Mouse (Mus musculus) inflammation-experienced regulatory T-cells, adult 16 weeks (primary cell): ENCODE measurements around the gene Zfp287. TPM values are rescaled to one million over a fixed set of nuclear protein-coding genes. Genes with fewer than 3 reads are reported as not detected.

Source experiments
- polyA plus RNA-seq: library from polyadenylated mRNA; unstranded; fragments of 100-300 nt; shearing (Covaris generic); gene quantifications from one replicate; pipeline ENCODE4 v1.2.1, GENCODE M21; 2017

The Zfp287 gene
- 44.8 TPM for polyA plus RNA-seq

DNA sequence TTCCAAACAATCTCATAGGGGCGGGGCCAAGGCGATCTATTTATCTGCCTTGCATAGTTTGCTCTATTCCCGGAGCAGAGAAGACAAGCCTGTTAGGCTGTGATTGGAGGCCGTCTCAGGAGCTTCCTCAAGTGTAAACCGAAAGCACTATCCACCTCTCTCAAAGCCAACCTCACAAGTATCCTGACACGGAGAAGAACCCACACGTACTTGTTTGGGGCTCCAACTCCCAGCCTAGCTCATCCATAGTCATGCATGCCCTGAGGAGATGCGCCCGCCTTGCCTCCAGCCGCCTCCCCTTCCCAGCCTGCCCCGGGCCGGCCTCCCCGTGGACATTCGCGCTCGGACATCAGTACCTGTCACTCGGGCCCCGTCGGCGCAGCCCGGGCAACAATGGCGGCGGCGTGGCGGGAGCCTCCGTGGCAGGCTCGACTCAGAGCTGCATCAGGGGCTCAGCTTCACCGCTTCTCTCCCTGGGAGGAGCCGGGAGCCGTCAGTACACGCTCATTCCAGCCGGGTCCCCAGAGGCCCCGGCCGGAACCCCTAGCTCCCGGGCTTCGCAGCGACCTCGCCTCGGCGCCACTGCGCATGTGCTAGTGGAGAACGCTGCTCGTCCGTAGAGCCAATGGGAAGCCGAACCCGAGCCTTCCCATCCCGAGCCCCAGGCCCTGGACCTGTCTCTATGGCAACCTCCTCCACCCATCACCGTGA is at the start of gene Zfp287:
TSS of gene Zfp287 (minus strand) at position 595 of the 711 bp plus-strand sequence.

DNA sequence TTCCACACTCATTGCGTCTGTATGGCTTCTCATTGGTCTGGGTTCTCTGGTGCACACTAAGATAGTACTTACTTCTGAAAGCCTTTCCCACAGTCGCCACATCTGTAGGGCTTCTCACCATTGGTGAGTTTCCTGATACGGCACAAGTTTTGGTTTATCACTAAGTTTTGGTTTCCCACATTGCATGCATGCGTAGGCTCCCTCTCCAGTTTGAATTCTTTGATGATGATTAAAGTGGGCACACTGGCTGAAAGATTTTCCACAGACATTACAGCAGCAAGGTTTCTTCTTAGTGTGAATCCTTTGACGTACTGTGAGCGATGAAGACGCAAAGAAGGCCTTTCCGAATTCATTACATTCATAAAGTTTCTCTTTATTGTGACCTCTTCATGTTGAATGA is 21.1 kb upstream of the Zfp287 start, which contains the start of gene Gm10428:
TSS of gene Gm10428 (plus strand) at position 321 of the 400 bp plus-strand sequence.

Other genes with a start within 250 kb of the Zfp287 start
- gene Cenpv, start 192.6 kb downstream of the Zfp287 start, polyA plus RNA-seq: 0.82 TPM
- 2,835 TPM for gene Ubb, start 180.7 kb downstream of the Zfp287 start, polyA plus RNA-seq
- gene Trpv2, start 157.4 kb downstream of the Zfp287 start, polyA plus RNA-seq: 135 TPM
- gene Lrrc75a, start 83.4 kb downstream of the Zfp287 start, polyA plus RNA-seq: 1.6 TPM
- 41.0 TPM for gene Mmgt2, start 83.2 kb downstream of the Zfp287 start, polyA plus RNA-seq
- not detected for gene Gm10428, start 21.2 kb upstream of the Zfp287 start, polyA plus RNA-seq
- 3.0 TPM for gene Zfp286, start 57.6 kb upstream of the Zfp287 start, polyA plus RNA-seq
- 4.0 TPM for gene Trim16, start 88.3 kb upstream of the Zfp287 start, polyA plus RNA-seq
- gene Fbxw10, start 115.2 kb upstream of the Zfp287 start, polyA plus RNA-seq: 5.0 TPM
- gene Tvp23b, start 147.6 kb upstream of the Zfp287 start, polyA plus RNA-seq: 59.5 TPM
- gene Cdrt4, start 219.3 kb upstream of the Zfp287 start, polyA plus RNA-seq: not detected